Mouse (Mus musculus) forebrain, embryonic 13.5 days (tissue): ENCODE measurements around the gene Zfp428. TPM values are rescaled to one million over a fixed set of nuclear protein-coding genes. Genes with fewer than 3 reads are reported as not detected.
"Not testable (repeated sequence)": the region's sequence is repeated elsewhere in the genome, so short reads cannot be mapped to it uniquely, and the experiment has no call there.

ENCODE experiments used
- ATAC-seq: fragments of 200-750 bp; cut with Nextera tagmentation; 2 replicates; pipeline ENCODE4 v1.8.0; 2017
- H3K27ac ChIP-seq: fragments of 300-500 bp; sonication (generic); 2 replicates; pipeline ENCODE4 v1.5.1; 2015; ENCODE audit warnings: inconsistent platforms, mild to moderate bottlenecking, moderate library complexity
- H3K27me3 ChIP-seq: fragments of 300-500 bp; sonication (generic); 2 replicates; pipeline ENCODE4 v1.6.1; 2015; ENCODE audit warnings: mild to moderate bottlenecking, inconsistent platforms
- H3K36me3 ChIP-seq: fragments of 300-500 bp; sonication (generic); 2 replicates; pipeline ENCODE4 v1.6.1; 2015; ENCODE audit warnings: mild to moderate bottlenecking, inconsistent platforms; ENCODE audit not compliant: poor library complexity, severe bottlenecking
- H3K4me1 ChIP-seq: fragments of 300-500 bp; sonication (generic); 2 replicates; pipeline ENCODE4 v1.6.1; 2015; ENCODE audit warnings: inconsistent platforms
- H3K4me2 ChIP-seq: fragments of 300-500 bp; sonication (generic); 2 replicates; pipeline ENCODE4 v1.6.1; 2015; ENCODE audit warnings: inconsistent platforms, mild to moderate bottlenecking, moderate library complexity
- H3K4me3 ChIP-seq: fragments of 300-500 bp; sonication (generic); 2 replicates; pipeline ENCODE4 v1.5.1; 2015; ENCODE audit warnings: mild to moderate bottlenecking, inconsistent platforms
- H3K9ac ChIP-seq: fragments of 300-500 bp; sonication (generic); 2 replicates; pipeline ENCODE4 v1.6.1; 2015; ENCODE audit warnings: mild to moderate bottlenecking, inconsistent platforms
- H3K9me3 ChIP-seq: fragments of 300-500 bp; sonication (generic); replicated peaks from 2 replicates; pipeline ENCODE4 v1.6.1; 2016; ENCODE audit warnings: inconsistent platforms
- WGBS: fragments of 180-500 bp; shearing (Covaris S2); methylation state at CpG from one replicate; pipeline ENCODE4 v1.1.7; 2015; 5-methylcytosine and 5-hydroxymethylcytosine counted together
- polyA plus RNA-seq: library from polyadenylated mRNA; unstranded; fragments of >200 nt; fragmentation: Nextera tagmentation; extraction: Ambion mirVana; gene quantifications from 2 replicates; pipeline ENCODE4 v1.2.1, GENCODE M21; 2015

The Zfp428 gene
- polyA plus RNA-seq, 1 experiment from 2014 or later = 214 TPM

GRCm38 (mm10) chr7:24482208-24483020 is 24.4 kb upstream of the Zfp428 start:
- Histone ChIP-seq H3K9ac (peak overlapping the region; percentile 97), H3K36me3 (no peaks in the 10 kb centered on the region), H3K4me3 (peak overlapping the region; percentile 76), H3K27ac (peak overlapping the region; percentile 78), H3K4me1 (peaks cover 69% of the 10 kb centered on the region), H3K9me3 (no peaks in the 10 kb centered on the region), H3K4me2 (peak overlapping the region; percentile 87), H3K27me3 (0 out of 2 replicates have a peak, but pooled peaks cover 3% of the 10 kb centered on the region)
- ATAC-seq = no peak; the same call in 1 of the 2 replicates
- 1% methylated on average over 24 of the region's 38 CpGs for WGBS

GRCm38 (mm10) chr7:24483291-24483690 is 23.5 kb upstream of the Zfp428 start:
- H3K4me2 ChIP-seq = peak overlapping the region; percentile 87
- not testable (repeated sequence) for H3K27me3 ChIP-seq, ATAC-seq, H3K9me3 ChIP-seq, H3K36me3 ChIP-seq
- WGBS = 61% methylated on average over 6 of the region's 6 CpGs
- H3K4me1 ChIP-seq = peaks cover 77% of the 10 kb centered on the region
- peak overlapping the region; percentile 78 for H3K27ac ChIP-seq
- H3K9ac ChIP-seq = peak overlapping the region; percentile 97
- peak overlapping the region; percentile 76 for H3K4me3 ChIP-seq

GRCm38 (mm10) chr7:24485481-24485880 is 21.3 kb upstream of the Zfp428 start:
- Histone ChIP-seq H3K9ac (peak overlapping the region; percentile 73), H3K27ac (peak overlapping the region; percentile 82), H3K4me3 (peak overlapping the region; percentile 34), H3K9me3 (no peaks in the 10 kb centered on the region), H3K27me3 (0 out of 2 replicates have a peak, but pooled peaks cover 3% of the 10 kb centered on the region), H3K4me2 (peak overlapping the region; percentile 87), H3K4me1 (peaks cover 67% of the 10 kb centered on the region), H3K36me3 (peaks cover 11% of the 10 kb centered on the region)
- WGBS = 79% methylated on average over 9 of the region's 9 CpGs
- ATAC-seq = no peak

- peak overlapping the region; percentile 87 for H3K4me2 ChIP-seq
- ATAC-seq = peak; percentile 64
- no peaks in the 10 kb centered on the region for H3K9me3 ChIP-seq
- peaks cover 59% of the 10 kb centered on the region for H3K4me1 ChIP-seq
- peak overlapping the region; percentile 73 for H3K9ac ChIP-seq
- 32% methylated on average over 9 of the region's 9 CpGs for WGBS
- H3K27me3 ChIP-seq = no peaks in the 10 kb centered on the region
- peak overlapping the region; percentile 34 for H3K4me3 ChIP-seq
- H3K36me3 ChIP-seq = peaks cover 21% of the 10 kb centered on the region
- H3K27ac ChIP-seq = peak overlapping the region; percentile 82
Measured at GRCm38 (mm10) chr7:24486654-24487130, 20.1 kb upstream of the Zfp428 start.

- peak overlapping the region; percentile 73; the same call in 1 of the 2 replicates for H3K9ac ChIP-seq
- H3K4me1 ChIP-seq = peaks cover 59% of the 10 kb centered on the region
- no peak for ATAC-seq
- no peaks in the 10 kb centered on the region for H3K27me3 ChIP-seq
- H3K4me3 ChIP-seq = peak overlapping the region; percentile 34
- H3K36me3 ChIP-seq = peaks cover 27% of the 10 kb centered on the region
- 15% methylated on average over 3 of the region's 3 CpGs for WGBS
- H3K27ac ChIP-seq = peak overlapping the region; percentile 82
- peak overlapping the region; percentile 87 for H3K4me2 ChIP-seq
- H3K9me3 ChIP-seq = no peaks in the 10 kb centered on the region
Measured at GRCm38 (mm10) chr7:24487403-24487802, 19.4 kb upstream of the Zfp428 start.

GRCm38 (mm10) chr7:24488303-24488702 is 18.5 kb upstream of the Zfp428 start:
- H3K9ac ChIP-seq = no peak overlapping the region
- H3K27me3 ChIP-seq = no peaks in the 10 kb centered on the region
- no peak overlapping the region for H3K4me2 ChIP-seq
- no peak overlapping the region for H3K27ac ChIP-seq
- H3K36me3 ChIP-seq = peaks cover 28% of the 10 kb centered on the region
- 91% methylated on average over 8 of the region's 8 CpGs for WGBS
- ATAC-seq = no peak
- no peak overlapping the region for H3K4me3 ChIP-seq
- peaks cover 52% of the 10 kb centered on the region for H3K4me1 ChIP-seq
- H3K9me3 ChIP-seq = no peaks in the 10 kb centered on the region

GRCm38 (mm10) chr7:24499856-24500577 is 6.8 kb upstream of the Zfp428 start:
- Histone ChIP-seq H3K9me3 (no peaks in the 10 kb centered on the region), H3K36me3 (peaks cover 64% of the 10 kb centered on the region), H3K4me3 (no peak overlapping the region), H3K4me2 (peak overlapping the region; percentile 36; the same call in 1 of the 2 replicates), H3K27me3 (peaks cover 9% of the 10 kb centered on the region; the same call in 1 of the 2 replicates), H3K4me1 (peaks cover 23% of the 10 kb centered on the region), H3K27ac (no peak overlapping the region), H3K9ac (no peak overlapping the region)
- 21% methylated on average over 43 of the region's 43 CpGs for WGBS
- peak; percentile 17; the same call in 1 of the 2 replicates for ATAC-seq

- H3K4me2 ChIP-seq = no peak overlapping the region
- peaks cover 32% of the 10 kb centered on the region for H3K4me1 ChIP-seq
- H3K9ac ChIP-seq = no peak overlapping the region
- H3K27me3 ChIP-seq = peaks cover 9% of the 10 kb centered on the region; the same call in 1 of the 2 replicates
- H3K9me3 ChIP-seq = no peaks in the 10 kb centered on the region
- H3K36me3 ChIP-seq = peaks cover 61% of the 10 kb centered on the region
- no peak overlapping the region for H3K4me3 ChIP-seq
- WGBS = 39% methylated on average over 7 of the region's 7 CpGs
- ATAC-seq = no peak
- no peak overlapping the region for H3K27ac ChIP-seq
Measured at GRCm38 (mm10) chr7:24500929-24501328, 5.9 kb upstream of the Zfp428 start.

- WGBS = 51% methylated on average over 21 of the region's 21 CpGs
- peaks cover 37% of the 10 kb centered on the region for H3K4me1 ChIP-seq
- H3K9me3 ChIP-seq = no peaks in the 10 kb centered on the region
- H3K4me3 ChIP-seq = no peak overlapping the region
- H3K36me3 ChIP-seq = peaks cover 61% of the 10 kb centered on the region
- no peak overlapping the region for H3K27ac ChIP-seq
- peaks cover 9% of the 10 kb centered on the region; the same call in 1 of the 2 replicates for H3K27me3 ChIP-seq
- ATAC-seq = no peak
- no peak overlapping the region for H3K4me2 ChIP-seq
- H3K9ac ChIP-seq = no peak overlapping the region
Measured at GRCm38 (mm10) chr7:24501492-24501891, 5.3 kb upstream of the Zfp428 start.

GRCm38 (mm10) chr7:24504004-24504403 is 2.8 kb upstream of the Zfp428 start:
- Histone ChIP-seq H3K9ac (no peak overlapping the region), H3K36me3 (peaks cover 47% of the 10 kb centered on the region), H3K9me3 (no peaks in the 10 kb centered on the region), H3K4me1 (peaks cover 47% of the 10 kb centered on the region), H3K4me2 (no peak overlapping the region), H3K27ac (no peak overlapping the region; the same call in 1 of the 2 replicates), H3K4me3 (no peak overlapping the region), H3K27me3 (no peaks in the 10 kb centered on the region)
- no peak for ATAC-seq
- WGBS = 35% methylated on average over 10 of the region's 10 CpGs

GRCm38 (mm10) chr7:24504868-24505267 is 1.9 kb upstream of the Zfp428 start:
- ATAC-seq = no peak
- H3K4me1 ChIP-seq = peaks cover 50% of the 10 kb centered on the region
- peak overlapping the region; percentile 81; the same call in 1 of the 2 replicates for H3K4me2 ChIP-seq
- no peaks in the 10 kb centered on the region for H3K27me3 ChIP-seq
- H3K9me3 ChIP-seq = no peaks in the 10 kb centered on the region
- WGBS = 25% methylated on average over 4 of the region's 4 CpGs
- H3K9ac ChIP-seq = peak overlapping the region; percentile 91; the same call in 1 of the 2 replicates
- H3K4me3 ChIP-seq = no peak overlapping the region
- peaks cover 39% of the 10 kb centered on the region for H3K36me3 ChIP-seq
- peak overlapping the region; percentile 100 for H3K27ac ChIP-seq
